Mouse (Mus musculus) 3T3-L1 (cell line): ENCODE measurements around the gene Mks1.

Source experiments
- DNase-seq: peaks from one replicate; pipeline ENCODE4 v3.0.0-alpha.2; 2015; ENCODE audit warnings: low read depth, low spot score

Gene Mks1

DNA sequence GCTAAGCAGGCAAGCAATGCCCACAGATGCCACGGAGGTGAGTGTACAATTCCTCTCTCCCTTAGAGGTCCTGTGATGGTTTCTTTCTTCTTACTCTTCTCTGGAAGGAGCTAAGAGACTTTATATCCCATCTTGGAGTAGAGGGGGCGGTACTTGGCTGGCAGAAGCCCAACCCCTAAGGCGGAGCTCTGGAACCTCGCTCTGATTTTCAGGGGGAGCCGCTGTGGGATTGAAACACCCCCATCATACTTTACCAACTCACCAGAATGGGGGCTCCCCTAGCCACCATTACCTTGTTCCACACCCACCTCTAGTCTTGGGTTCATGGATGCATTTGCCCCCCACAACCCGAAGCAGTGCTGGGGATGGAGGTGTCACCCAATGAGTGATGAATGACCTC is 22.4 kb downstream of the Mks1 start, which contains the start of gene Epx:
TSS of gene Epx (minus strand) at position 101 of the 400 bp plus-strand sequence.
- DNase-seq = no peak

DNA sequence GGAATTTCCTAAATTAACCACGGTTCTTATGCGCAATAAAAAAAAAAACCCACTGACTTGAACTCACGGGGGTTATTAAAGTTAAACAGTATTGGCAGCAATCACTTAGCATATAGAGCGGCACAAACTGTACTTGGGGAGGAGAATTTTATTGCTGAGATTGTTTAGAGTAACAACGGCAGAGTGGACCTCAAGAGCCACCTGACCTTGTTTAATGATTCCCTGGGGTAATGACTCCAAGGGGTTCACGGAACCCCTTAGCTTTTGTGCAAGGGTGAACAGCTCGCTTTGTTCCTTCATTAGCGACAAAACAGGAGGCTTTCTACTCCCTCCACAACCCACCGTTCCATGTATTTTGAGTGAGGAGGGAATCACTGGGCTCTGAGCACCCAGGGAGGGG is 26.8 kb downstream of the Mks1 start:
- no peak for DNase-seq

DNA sequence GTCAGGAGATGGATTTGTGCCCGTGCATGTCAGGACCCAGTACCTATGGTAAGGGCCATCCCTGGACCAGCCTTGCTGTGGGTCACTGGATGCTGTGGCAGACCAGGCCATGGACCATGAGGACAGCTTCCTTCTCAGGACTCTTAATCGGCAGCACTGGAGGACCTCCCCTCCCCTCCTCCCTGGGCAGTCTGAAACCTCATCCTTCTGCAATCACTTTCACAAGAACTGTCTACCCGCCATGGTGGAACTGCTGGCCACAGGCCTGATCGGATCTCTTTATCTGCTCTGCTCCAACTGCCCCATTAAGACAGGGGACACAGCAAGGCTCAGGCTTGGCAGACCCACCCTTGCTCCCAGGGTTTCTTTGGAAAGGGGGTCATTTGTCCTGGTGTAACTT is 28.7 kb downstream of the Mks1 start:
- no peak for DNase-seq

DNA sequence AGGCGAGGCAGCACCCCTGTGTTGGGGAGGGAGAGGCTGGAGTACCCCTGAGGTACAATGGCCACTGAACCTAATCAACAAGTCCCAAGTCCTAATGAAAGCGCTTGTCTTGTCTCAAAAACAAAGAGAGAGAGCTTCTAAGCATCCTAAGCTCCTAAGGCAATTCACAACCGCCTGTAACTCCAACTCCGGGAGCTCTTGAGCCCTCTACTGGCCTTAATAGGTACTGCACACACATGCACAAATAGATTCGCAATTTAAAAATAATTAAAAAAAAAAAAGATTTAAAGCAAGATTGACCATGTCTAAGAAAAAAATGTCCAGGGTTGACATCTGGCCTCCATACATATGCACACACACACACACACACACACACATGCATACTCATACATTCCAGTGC is 30.5 kb downstream of the Mks1 start:
- DNase-seq = peak; percentile 66

DNA sequence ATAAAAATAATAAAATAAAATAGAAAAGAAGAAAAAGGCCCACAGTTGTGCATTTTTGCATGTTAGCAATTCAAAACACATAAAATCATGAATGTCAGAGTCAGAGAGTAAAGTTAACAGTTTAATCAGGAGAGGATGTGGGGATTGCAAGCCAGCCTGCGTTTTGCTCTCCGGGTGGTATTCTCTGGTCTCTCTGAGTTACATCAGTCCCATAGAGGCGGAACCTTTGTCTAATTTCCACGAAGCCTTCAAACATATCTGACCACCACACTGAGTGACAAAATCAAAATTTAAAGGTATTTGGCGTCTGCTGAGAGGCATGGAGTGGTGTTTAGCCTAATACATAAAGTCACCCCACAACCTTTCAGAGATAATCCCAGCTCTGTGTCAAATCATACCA is 31.8 kb downstream of the Mks1 start:
- DNase-seq = no peak

DNA sequence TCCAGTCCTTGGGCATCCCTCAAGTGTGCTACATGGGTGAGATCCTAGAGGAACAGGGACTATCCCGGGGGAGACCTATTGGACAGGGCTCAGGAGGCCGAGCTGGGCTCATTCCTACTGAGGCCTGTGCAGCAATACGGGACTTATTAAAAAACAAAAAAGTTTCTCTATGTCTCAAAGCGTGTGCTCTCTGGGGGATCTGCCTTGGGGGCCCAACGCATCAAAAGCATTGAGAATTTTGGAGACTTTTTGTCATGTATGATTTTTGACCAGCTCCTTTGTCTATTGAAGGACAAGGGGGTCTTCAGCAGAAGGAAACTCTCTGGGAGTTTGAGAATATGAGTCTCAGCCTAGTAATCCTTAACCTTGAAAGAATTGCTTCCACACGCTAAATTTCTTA is 39.2 kb downstream of the Mks1 start, which contains the start of gene Olfr462:
TSS of gene Olfr462 (minus strand) at position 101 of the 400 bp plus-strand sequence.
- DNase-seq = no peak

DNA sequence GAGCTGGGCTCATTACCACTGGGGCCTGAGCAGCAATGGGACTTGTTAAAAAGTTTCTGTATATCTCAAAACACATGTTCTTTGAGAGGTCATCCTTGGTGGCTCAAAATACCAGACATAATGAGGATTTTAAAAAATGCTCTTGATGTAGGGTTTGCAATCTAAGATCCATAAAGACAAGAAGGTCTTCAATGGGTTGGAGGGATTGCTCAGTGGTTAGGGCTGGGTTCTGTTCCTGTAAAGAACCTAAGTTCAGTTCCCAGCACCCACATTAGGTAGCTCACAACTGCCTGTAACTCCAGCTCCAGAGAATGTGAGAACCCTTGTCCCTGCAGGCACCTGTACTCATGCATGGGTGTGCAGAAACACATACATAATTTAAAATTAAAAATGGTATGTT is 44.3 kb downstream of the Mks1 start, which contains the start of gene Olfr463:
TSS of gene Olfr463 (minus strand) at position 101 of the 400 bp plus-strand sequence.
- no peak for DNase-seq

DNA sequence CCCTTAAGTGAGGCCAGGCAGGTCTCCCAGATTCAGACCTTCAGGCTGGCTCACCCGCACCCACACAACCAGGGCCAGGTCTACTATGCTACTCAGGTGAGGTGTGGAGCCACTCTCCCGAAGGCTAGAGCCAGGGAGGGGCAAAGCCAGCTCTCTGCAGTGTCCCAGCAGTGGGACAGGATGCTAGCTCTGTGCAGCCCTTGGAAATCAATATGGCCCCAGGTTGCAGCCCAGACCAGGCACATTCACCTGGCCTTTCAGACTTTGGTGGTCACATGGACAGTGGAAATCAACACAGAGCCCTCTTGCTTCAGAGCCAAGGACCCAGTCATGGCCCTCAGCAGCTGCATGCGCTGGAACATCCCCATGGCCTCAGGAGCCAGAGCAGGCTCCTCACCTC is 51.3 kb downstream of the Mks1 start:
- DNase-seq = no peak
